Comparison of ENCODE assay signal across 11 mouse cellular contexts in the genomic region with DNA sequence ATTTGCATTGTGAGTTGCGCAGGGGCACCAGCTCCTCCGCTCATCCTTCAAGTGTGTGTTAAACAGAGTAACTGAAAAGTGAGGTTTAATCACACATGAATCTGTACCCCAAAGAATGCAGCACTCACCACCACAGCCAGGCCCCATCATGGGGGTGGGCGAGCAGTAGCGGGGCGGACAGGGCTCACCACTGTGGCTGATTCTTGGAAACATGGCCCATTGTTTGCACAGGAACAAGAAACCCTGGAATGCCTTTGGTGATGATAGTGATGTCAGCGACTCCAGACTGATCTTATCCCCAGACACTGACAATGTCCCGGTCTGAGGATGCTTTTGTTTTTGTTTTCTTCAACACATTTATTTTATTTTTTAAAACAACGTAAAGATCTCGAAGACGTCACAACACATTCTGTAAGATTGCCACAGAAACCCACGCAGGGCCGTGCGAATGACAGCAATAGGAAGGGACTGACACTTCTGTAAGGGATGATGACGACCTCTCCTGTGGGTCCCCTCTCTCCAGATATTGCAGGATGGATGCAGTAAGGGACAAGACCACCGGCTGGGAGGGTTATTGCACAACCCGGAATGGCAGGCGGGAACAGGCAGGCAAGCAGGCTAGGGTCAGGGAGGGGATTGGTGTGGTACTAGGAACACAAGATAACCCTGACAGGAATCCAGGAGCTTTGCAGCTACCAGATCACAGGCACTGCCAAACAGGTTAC. TPM values are rescaled to one million over a fixed set of nuclear protein-coding genes. Genes with fewer than 3 reads are reported as not detected.
DNase-seq lines count a peak whose midpoint lies in the region; ATAC-seq and TF ChIP-seq lines count a peak whose summit lies in the region.
"Had no signal": no experiment of that assay in that cellular context is flagged by ENCODE, and none has a peak within 500 bp of the region (broad histone marks: within the 10 kb centered on the region; RNA-seq: fewer than 3 reads in every experiment).

No protein-coding gene starts in this region.

- intact Hi-C loops in heart, postnatal 10 days (cut with DNase I), result loop anchor here (5.0 kb wide), 1 partner anchor 81 kb away; a partner anchor contains a TSS

- no peak for DNase-seq in heart, postnatal 10 days
- no peak for DNase-seq in stomach, postnatal 0 days (ENCODE audit: low spot score)
- DNase-seq in yolk sac, embryonic 10.5 days (ENCODE audit: low spot score), result peak; percentile 25
- DNase-seq in layer of hippocampus, postnatal 14 days (ENCODE audit: low spot score in 2 of 2), result no peak
- DNase-seq in adrenal gland, postnatal 36 days, result no peak
- DNase-seq: kidney, adult 18-20 months; left cerebral cortex, postnatal 4 days had no signal

- H3K27ac ChIP-seq in heart, embryonic 12.5 days (ENCODE audit: poor library complexity, severe bottlenecking), result no peak overlapping the region
- no peak overlapping the region for H3K27ac ChIP-seq in stomach, embryonic 14.5 days (ENCODE audit: low read length)
- no peak overlapping the region for H3K27ac ChIP-seq in stomach, postnatal 0 days (replicated peaks)
- H3K27ac ChIP-seq in liver, embryonic 16.5 days (ENCODE audit: low read length), result no peak overlapping the region
- H3K27ac ChIP-seq: embryonic facial prominence, embryonic 13.5 days had no signal

- no peaks in the 10 kb centered on the region for H3K27me3 ChIP-seq in heart, embryonic 12.5 days (replicated peaks)
- H3K27me3 ChIP-seq in stomach, embryonic 14.5 days (ENCODE audit: control insufficient read depth, insufficient read depth, low read length), result no peaks in the 10 kb centered on the region
- H3K27me3 ChIP-seq in stomach, postnatal 0 days (ENCODE audit: control insufficient read depth, insufficient read depth, low read length), result no peaks in the 10 kb centered on the region
- H3K27me3 ChIP-seq in liver, embryonic 16.5 days (ENCODE audit: control insufficient read depth, insufficient read depth, low read depth, low read length), result no peaks in the 10 kb centered on the region
- H3K27me3 ChIP-seq: embryonic facial prominence, embryonic 13.5 days had no signal

- H3K9ac ChIP-seq in heart, embryonic 12.5 days, result no peak overlapping the region
- H3K9ac ChIP-seq in stomach, embryonic 14.5 days (replicated peaks; ENCODE audit: low read depth, low read length), result no peak overlapping the region
- no peak overlapping the region for H3K9ac ChIP-seq in stomach, postnatal 0 days (ENCODE audit: low read length)
- no peak overlapping the region for H3K9ac ChIP-seq in liver, embryonic 16.5 days (ENCODE audit: low read depth, low read length)
- H3K9ac ChIP-seq: embryonic facial prominence, embryonic 13.5 days had no signal

- no peak for TF ChIP-seq EP300 in stomach, postnatal 0 days (optimal IDR thresholded peaks at IDR 0.05)

- H3K36me3 ChIP-seq in heart, embryonic 12.5 days, result peaks cover 25% of the 10 kb centered on the region
- peaks cover 5% of the 10 kb centered on the region; the same call in 1 of the 2 replicates for H3K36me3 ChIP-seq in stomach, embryonic 14.5 days (ENCODE audit: control insufficient read depth, insufficient read depth, low read length)
- 0 out of 2 replicates have a peak, but pooled peaks cover 3% of the 10 kb centered on the region for H3K36me3 ChIP-seq in stomach, postnatal 0 days (ENCODE audit: control insufficient read depth, insufficient read depth, low read length)
- no peaks in the 10 kb centered on the region for H3K36me3 ChIP-seq in liver, embryonic 16.5 days (ENCODE audit: control insufficient read depth, insufficient read depth)

- 31% methylated on average over 17 of the region's 17 CpGs for WGBS in heart, embryonic 12.5 days
- WGBS in stomach, embryonic 14.5 days, result 61% methylated on average over 17 of the region's 17 CpGs
- WGBS in stomach, postnatal 0 days, result 65% methylated on average over 17 of the region's 17 CpGs
- 54% methylated on average over 17 of the region's 17 CpGs for WGBS in liver, embryonic 16.5 days (ENCODE audit: insufficient replicate concordance)

- no peaks in the 10 kb centered on the region for H3K9me3 ChIP-seq in heart, embryonic 12.5 days (replicated peaks)
- no peaks in the 10 kb centered on the region for H3K9me3 ChIP-seq in stomach, embryonic 14.5 days (ENCODE audit: control insufficient read depth, low read depth, low read length)
- H3K9me3 ChIP-seq in stomach, postnatal 0 days (ENCODE audit: control insufficient read depth, low read length), result no peaks in the 10 kb centered on the region
- no peaks in the 10 kb centered on the region for H3K9me3 ChIP-seq in liver, embryonic 16.5 days (replicated peaks; ENCODE audit: control insufficient read depth, low read length)
- H3K9me3 ChIP-seq: embryonic facial prominence, embryonic 13.5 days had no signal

- no peak for TF ChIP-seq CTCF in stomach, postnatal 0 days (IDR thresholded peaks at IDR 0.05; ENCODE audit: low read depth)

- H3K4me1 ChIP-seq in heart, embryonic 12.5 days (replicated peaks), result peaks cover 32% of the 10 kb centered on the region
- no peaks in the 10 kb centered on the region for H3K4me1 ChIP-seq in stomach, embryonic 14.5 days (ENCODE audit: control insufficient read depth, insufficient read depth, low read length)
- no peaks in the 10 kb centered on the region for H3K4me1 ChIP-seq in stomach, postnatal 0 days (replicated peaks; ENCODE audit: control insufficient read depth, insufficient read depth)
- no peaks in the 10 kb centered on the region for H3K4me1 ChIP-seq in liver, embryonic 16.5 days (ENCODE audit: control insufficient read depth, low read depth, low read length)

- no peak overlapping the region for H3K4me3 ChIP-seq in heart, embryonic 12.5 days
- H3K4me3 ChIP-seq in stomach, embryonic 14.5 days (ENCODE audit: low read depth, low read length), result no peak overlapping the region
- H3K4me3 ChIP-seq in stomach, postnatal 0 days (ENCODE audit: low read depth, low read length), result no peak overlapping the region
- H3K4me3 ChIP-seq in liver, embryonic 16.5 days (ENCODE audit: low read depth, low read length), result no peak overlapping the region
- H3K4me3 ChIP-seq: embryonic facial prominence, embryonic 13.5 days had no signal

- H3K4me2 ChIP-seq in heart, embryonic 12.5 days, result no peak overlapping the region
- no peak overlapping the region for H3K4me2 ChIP-seq in stomach, embryonic 14.5 days (replicated peaks; ENCODE audit: low read depth, low read length)
- H3K4me2 ChIP-seq in stomach, postnatal 0 days (replicated peaks; ENCODE audit: low read depth), result no peak overlapping the region
- H3K4me2 ChIP-seq in liver, embryonic 16.5 days (ENCODE audit: low read depth, low read length), result no peak overlapping the region
- H3K4me2 ChIP-seq: embryonic facial prominence, embryonic 13.5 days had no signal

- ATAC-seq in heart, embryonic 12.5 days (ENCODE audit: insufficient number of reproducible peaks, low FRiP score), result peak; percentile 45; the same call in 1 of the 2 replicates
- 0 out of 2 replicates have a peak, but pooled peaks have one; percentile 8 for ATAC-seq in stomach, embryonic 14.5 days (ENCODE audit: insufficient number of reproducible peaks, insufficient read depth, low FRiP score, low read depth)
- ATAC-seq in stomach, postnatal 0 days (ENCODE audit: low FRiP score, low TSS enrichment), result no peak
- ATAC-seq in liver, embryonic 16.5 days (ENCODE audit: low read depth), result 0 out of 2 replicates have a peak, but pooled peaks have one; percentile 3

RNA-seq across cellular contexts. Expression of a gene that starts 45.3 kb away (rescaled TPM):
- 0.99 and 1.1 TPM in 2 replicates for polyA plus RNA-seq in heart, embryonic 12.5 days (2016; fragmentation: Nextera tagmentation; extraction: Ambion mirVana)
- 1 to 10 TPM; 1.0 to 1.2 TPM for total RNA-seq in heart, postnatal 10 days (2021)
- polyA plus RNA-seq in stomach, embryonic 14.5 days (2014; fragmentation: Nextera tagmentation; extraction: Ambion mirVana), result 3.4 and 3.6 TPM in 2 replicates
- polyA plus RNA-seq in stomach, postnatal 0 days (2015; fragmentation: Nextera tagmentation; extraction: Ambion mirVana), result 1.5 and 1.7 TPM in 2 replicates
- 0.33 and 0.39 TPM in 2 replicates for polyA plus RNA-seq in liver, embryonic 16.5 days (2015; fragmentation: Nextera tagmentation; extraction: Ambion mirVana)
- 1 to 10 TPM; 2.2 to 2.7 TPM for total RNA-seq in layer of hippocampus, postnatal 14 days (2021)
- 1 to 10 TPM; 1.1 to 1.6 TPM for total RNA-seq in adrenal gland, postnatal 36 days (2021)
